Mouse (Mus musculus) ovary, postnatal 36 days (tissue): ENCODE data around the gene Fem1b.

Source experiments
- DNase-seq: peaks from one replicate; pipeline ENCODE4 v3.0.0; 2022; ENCODE audit warnings: low spot score, mixed read lengths

The Fem1b gene

GRCm38 (mm10) chr9:62781965-62782364 is 29.8 kb downstream of the Fem1b start:
- DNase-seq = no peak

DNA sequence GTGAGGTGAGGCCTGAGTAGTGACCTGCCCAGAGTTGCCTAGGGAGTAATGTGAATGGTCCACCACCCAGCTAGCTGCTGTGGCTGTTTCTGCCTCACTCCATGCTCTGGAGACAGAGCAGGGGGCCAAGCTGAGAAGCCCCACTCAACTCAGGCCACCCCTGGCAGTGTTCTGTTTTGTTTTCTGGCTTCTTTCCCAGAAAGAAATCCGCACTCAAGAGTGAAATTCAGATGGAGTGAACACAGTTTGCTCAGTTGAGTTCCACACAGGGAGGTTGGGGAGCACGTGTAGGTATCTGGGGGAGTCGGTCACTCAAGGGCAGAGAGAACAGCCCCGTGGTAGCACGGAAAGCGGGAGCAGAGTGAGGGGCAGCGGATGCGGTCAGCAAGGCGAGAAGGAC is 33.0 kb downstream of the Fem1b start:
- no peak for DNase-seq

DNA sequence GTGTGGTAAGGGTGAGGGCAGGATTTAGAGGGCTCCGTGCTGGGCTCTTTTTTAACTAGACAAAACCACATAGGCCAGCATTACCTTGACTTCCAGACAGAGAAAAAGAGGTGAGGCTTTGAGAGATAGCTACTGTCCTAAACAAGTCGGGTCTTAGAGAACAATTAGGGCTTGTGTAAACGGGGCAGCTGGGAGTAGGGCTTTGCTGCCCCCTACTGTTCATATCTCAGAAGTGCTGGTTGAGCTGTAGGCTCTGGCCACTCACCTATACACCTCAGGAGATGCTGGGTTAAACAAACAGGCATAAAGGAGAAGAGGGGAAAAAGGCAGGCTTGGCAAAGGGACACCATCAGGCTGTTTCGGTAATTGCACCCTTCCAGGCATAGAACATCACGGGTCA is 34.3 kb downstream of the Fem1b start:
- DNase-seq = peak; percentile 55

- no peak for DNase-seq
Observed at GRCm38 (mm10) chr9:62775464-62775863, 36.3 kb downstream of the Fem1b start.

GRCm38 (mm10) chr9:62772746-62773145 is 39.0 kb downstream of the Fem1b start:
- DNase-seq = peak; percentile 27

DNA sequence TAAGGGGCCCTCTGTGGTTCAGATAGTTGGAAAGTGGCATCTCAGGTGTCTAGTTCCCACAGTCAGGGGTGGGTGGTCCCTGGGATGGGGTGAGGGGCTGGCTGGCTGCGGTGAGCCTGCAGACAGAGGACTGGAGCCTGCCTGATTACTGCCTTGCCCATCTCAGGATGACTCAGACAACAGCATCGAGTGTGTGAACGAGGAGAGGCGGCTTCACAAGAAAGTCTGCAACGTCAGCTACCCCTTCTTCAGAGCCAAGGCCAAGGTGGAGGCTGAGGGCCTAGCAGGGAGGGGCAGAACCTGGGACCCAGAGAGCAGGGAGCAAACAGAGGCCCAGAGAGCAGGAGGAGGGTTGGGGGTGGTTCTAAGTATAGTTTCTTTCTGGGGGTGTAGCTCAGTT is 43.4 kb downstream of the Fem1b start:
- DNase-seq = no peak

- DNase-seq = no peak
Observed at GRCm38 (mm10) chr9:62767464-62767863, 44.3 kb downstream of the Fem1b start.

GRCm38 (mm10) chr9:62765346-62765745 is 46.4 kb downstream of the Fem1b start:
- DNase-seq = no peak

DNA sequence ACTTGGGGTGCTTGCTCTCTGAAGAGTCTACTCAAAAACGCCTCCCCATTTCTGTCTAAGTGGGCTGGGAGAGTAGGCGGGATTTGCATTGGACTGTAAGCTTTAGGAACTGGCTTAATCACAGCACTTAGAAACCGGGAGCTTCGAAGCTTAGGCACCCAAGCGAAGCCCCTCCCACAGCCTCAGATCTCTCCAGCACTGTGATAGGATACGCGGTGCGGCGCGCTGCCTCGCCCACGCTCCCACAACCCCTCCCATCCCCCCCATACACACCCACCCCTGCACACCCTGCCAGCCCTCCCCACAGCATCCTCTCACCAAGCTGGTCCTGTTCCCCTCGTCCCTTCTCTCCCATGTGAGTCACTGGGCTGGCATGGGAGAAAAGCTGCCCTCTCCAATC is 48.3 kb downstream of the Fem1b start:
- no peak for DNase-seq

DNA sequence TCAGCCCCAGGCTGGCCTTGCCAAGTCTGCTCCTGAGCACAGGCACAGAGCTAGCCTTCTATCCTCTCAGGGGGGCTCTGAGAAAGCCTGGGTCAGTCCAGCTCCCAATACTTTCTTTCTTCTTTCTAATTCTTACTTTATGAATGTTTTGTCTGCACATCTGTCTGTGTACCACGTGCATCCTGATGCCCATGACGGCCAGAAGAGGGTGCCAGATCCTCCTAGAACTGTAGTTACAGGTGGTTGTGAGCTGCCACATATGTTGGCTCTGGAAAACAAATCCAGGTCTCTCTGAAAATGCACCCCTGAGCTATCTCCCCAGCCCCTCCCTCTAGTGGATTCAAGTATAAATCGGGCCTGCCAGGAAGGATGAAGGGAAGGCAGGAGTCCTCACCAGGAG is 52.1 kb downstream of the Fem1b start:
- DNase-seq = no peak

- DNase-seq = no peak
Observed at GRCm38 (mm10) chr9:62758288-62758687, 53.4 kb downstream of the Fem1b start.

GRCm38 (mm10) chr9:62750381-62750780 is 61.4 kb downstream of the Fem1b start:
- DNase-seq = no peak

- DNase-seq = peak; percentile 22
Observed at GRCm38 (mm10) chr9:62749666-62750065, 62.1 kb downstream of the Fem1b start.

GRCm38 (mm10) chr9:62746646-62747045 is 65.1 kb downstream of the Fem1b start:
- no peak for DNase-seq

DNA sequence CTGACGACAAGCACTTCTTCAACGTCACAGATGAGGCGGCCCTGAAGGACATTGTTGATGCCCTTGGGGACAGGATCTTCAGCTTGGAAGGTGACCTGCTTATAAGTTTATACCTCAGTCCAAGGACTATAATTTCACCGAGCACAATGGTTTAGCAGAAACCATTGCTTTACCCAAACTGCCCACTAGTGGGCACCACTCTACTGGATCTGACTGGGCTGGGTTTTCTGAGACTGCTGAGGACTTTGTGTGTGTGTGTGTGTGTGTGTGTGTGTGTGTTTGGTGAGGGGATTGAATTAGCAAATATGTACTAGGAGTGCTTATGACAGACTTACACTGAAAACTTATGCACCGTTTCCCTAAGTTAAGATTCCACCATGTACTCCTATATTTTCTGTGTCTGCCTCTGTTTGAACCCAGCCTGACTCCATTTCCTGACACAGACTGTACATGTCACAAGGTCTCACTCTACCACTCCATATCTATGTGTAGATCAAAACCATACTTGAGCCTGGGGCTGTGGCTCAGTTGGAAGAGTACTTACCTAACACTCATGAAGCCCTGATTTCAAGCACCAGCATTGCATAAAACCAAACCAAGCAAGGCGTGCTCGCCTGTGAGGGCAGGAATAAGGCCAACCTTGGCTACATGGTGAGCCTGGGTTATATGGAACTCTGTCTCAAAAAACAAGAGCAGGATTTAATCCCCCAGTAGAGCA is 67.0 kb downstream of the Fem1b start:
- peak; percentile 21 for DNase-seq
